Mouse (Mus musculus) liver, embryonic 16.5 days (tissue): Measurements from ENCODE around the gene Pald1. TPM values are rescaled to one million over a fixed set of nuclear protein-coding genes. Genes with fewer than 3 reads are reported as not detected.

ENCODE experiments used
- ATAC-seq: fragments of 200-750 bp; cut with Nextera tagmentation; 2 replicates; pipeline ENCODE4 v1.8.0; 2017; ENCODE audit warnings: low read depth, mild to moderate bottlenecking, moderate number of reproducible peaks, moderate library complexity
- H3K27ac ChIP-seq: fragments of 300-500 bp; sonication (generic); 2 replicates; pipeline ENCODE4 v1.5.1; 2014; ENCODE audit warnings: mild to moderate bottlenecking, low read length
- H3K27me3 ChIP-seq: fragments of 300-500 bp; sonication (generic); 2 replicates; pipeline ENCODE4 v1.6.1; 2014; ENCODE audit warnings: low read depth, low read length, mixed read lengths; ENCODE audit not compliant: control insufficient read depth, insufficient read depth
- H3K36me3 ChIP-seq: fragments of 300-500 bp; sonication (generic); 2 replicates; pipeline ENCODE4 v1.6.1; 2014; ENCODE audit warnings: mild to moderate bottlenecking; ENCODE audit not compliant: control insufficient read depth, insufficient read depth
- H3K4me1 ChIP-seq: fragments of 300-500 bp; sonication (generic); 2 replicates; pipeline ENCODE4 v1.6.1; 2014; ENCODE audit warnings: low read depth, low read length, mixed read lengths; ENCODE audit not compliant: control insufficient read depth
- H3K4me2 ChIP-seq: fragments of 300-500 bp; sonication (generic); 2 replicates; pipeline ENCODE4 v1.6.1; 2014; ENCODE audit warnings: low read depth, low read length, mixed read lengths
- H3K4me3 ChIP-seq: fragments of 300-500 bp; sonication (generic); 2 replicates; pipeline ENCODE4 v1.5.1; 2014; ENCODE audit warnings: low read depth, mild to moderate bottlenecking, low read length
- H3K9ac ChIP-seq: fragments of 300-500 bp; sonication (generic); 2 replicates; pipeline ENCODE4 v1.6.1; 2014; ENCODE audit warnings: low read depth, low read length
- H3K9me3 ChIP-seq: fragments of 300-500 bp; sonication (generic); replicated peaks from 2 replicates; pipeline ENCODE4 v1.6.1; 2016; ENCODE audit warnings: low read length; ENCODE audit not compliant: control insufficient read depth
- WGBS: fragments of 180-500 bp; shearing (Covaris S2); extraction: QIAGEN DNeasy Blood & Tissue Kit; methylation state at CpG from one replicate; pipeline ENCODE4 v1.1.7; 2014; ENCODE audit not compliant: insufficient replicate concordance; 5-methylcytosine and 5-hydroxymethylcytosine counted together
- polyA plus RNA-seq: library from polyadenylated mRNA; unstranded; fragments of >200 nt; fragmentation: Nextera tagmentation; extraction: Ambion mirVana; gene quantifications from 2 replicates; pipeline ENCODE4 v1.2.1, GENCODE M21; 2015

Gene Pald1
- polyA plus RNA-seq, 1 experiment from 2014 or later = 6.5 TPM

DNA sequence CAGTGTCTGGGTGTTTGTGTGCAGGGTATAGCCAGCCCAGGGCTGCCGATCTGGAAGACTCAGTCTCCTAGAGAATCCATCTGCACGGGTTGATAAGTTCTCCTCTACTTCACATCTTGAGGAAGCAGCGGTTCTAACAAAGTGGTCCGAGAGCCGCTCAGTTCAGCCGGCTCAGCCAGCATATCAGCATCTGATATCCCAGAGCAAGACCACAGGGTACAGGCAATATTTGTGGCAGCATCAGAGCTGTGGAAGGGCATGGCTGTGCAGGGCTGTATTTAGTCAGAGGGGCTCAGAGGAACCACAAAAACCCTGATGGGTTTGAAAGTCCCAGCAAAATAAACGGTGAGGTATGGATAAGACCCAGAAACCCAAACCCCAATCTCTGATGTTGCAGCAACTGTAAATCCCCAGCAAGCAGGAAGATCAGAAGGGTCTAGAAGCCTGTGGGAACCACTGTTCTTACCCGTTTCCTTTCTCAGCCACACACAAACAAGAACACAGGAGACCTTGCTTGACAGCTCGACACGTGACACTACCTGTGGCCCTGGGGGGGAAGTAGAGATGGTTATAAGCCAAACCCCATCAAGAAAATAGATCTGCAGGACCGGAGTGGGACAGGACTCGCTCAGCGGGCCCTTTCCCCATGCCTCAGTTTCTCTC lies 77.3 kb downstream of the Pald1 start:
- Histone ChIP-seq H3K9me3 (no peaks in the 10 kb centered on the region), H3K4me2 (no peak overlapping the region), H3K4me3 (no peak overlapping the region), H3K9ac (no peak overlapping the region), H3K27ac (no peak overlapping the region), H3K4me1 (no peaks in the 10 kb centered on the region), H3K27me3 (no peaks in the 10 kb centered on the region), H3K36me3 (no peaks in the 10 kb centered on the region)
- no peak for ATAC-seq
- WGBS = 35% methylated on average over 13 of the region's 13 CpGs

- Histone ChIP-seq H3K36me3 (no peaks in the 10 kb centered on the region), H3K9ac (no peak overlapping the region), H3K27ac (no peak overlapping the region), H3K9me3 (no peaks in the 10 kb centered on the region), H3K4me1 (no peaks in the 10 kb centered on the region), H3K27me3 (no peaks in the 10 kb centered on the region), H3K4me2 (no peak overlapping the region), H3K4me3 (no peak overlapping the region)
- 70% methylated on average over 6 of the region's 6 CpGs for WGBS
- ATAC-seq = no peak
These were observed 79.3 kb downstream of the Pald1 start for GRCm38 (mm10) chr10:61304046-61304445.

DNA sequence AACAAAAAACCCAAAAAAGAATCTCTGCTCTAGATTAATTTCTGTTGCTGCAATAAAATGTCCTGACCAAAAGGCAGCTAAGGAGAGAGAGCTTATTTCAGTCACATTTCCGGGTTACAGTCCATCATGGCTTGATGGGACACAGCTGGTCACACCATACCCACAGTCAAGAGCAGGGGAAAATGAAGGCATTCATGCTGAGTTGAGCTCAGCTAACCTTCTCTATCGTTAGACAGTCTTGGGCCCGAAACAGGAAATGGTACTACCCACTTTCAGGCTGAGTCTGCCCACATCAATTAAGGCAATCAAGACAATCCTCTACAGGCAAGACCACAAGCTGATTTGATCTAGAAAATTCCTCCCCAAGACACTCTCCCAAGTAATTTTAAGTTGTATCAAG lies 82.3 kb downstream of the Pald1 start:
- ATAC-seq = no peak
- H3K4me3 ChIP-seq = no peak overlapping the region
- no peaks in the 10 kb centered on the region for H3K4me1 ChIP-seq
- no peak overlapping the region for H3K9ac ChIP-seq
- no peaks in the 10 kb centered on the region for H3K27me3 ChIP-seq
- 26% methylated on average over 3 of the region's 3 CpGs for WGBS
- no peak overlapping the region for H3K4me2 ChIP-seq
- H3K36me3 ChIP-seq = no peaks in the 10 kb centered on the region
- no peak overlapping the region for H3K27ac ChIP-seq
- H3K9me3 ChIP-seq = no peaks in the 10 kb centered on the region

GRCm38 (mm10) chr10:61297477-61297876 lies 85.9 kb downstream of the Pald1 start, which contains the start of gene Prf1:
TSS of gene Prf1 (plus strand) at chr10:61297833.
- Histone ChIP-seq H3K4me2 (no peak within 1 kb of the TSS), H3K9ac (no peak within 1 kb of the TSS), H3K36me3 (no peaks in the 10 kb centered on the region), H3K27me3 (no peaks in the 10 kb centered on the region), H3K4me3 (no peak within 1 kb of the TSS), H3K27ac (no peak within 1 kb of the TSS), H3K4me1 (no peaks in the 10 kb centered on the region), H3K9me3 (no peaks in the 10 kb centered on the region)
- WGBS = 23% methylated on average over 7 of the region's 7 CpGs
- no peak for ATAC-seq

GRCm38 (mm10) chr10:61296713-61297445 lies 86.5 kb downstream of the Pald1 start:
- no peak overlapping the region for H3K4me2 ChIP-seq
- no peak overlapping the region for H3K9ac ChIP-seq
- H3K36me3 ChIP-seq = no peaks in the 10 kb centered on the region
- H3K27me3 ChIP-seq = no peaks in the 10 kb centered on the region
- ATAC-seq = no peak
- no peak overlapping the region for H3K27ac ChIP-seq
- H3K4me3 ChIP-seq = no peak overlapping the region
- no peaks in the 10 kb centered on the region for H3K9me3 ChIP-seq
- WGBS = 63% methylated on average over 8 of the region's 8 CpGs
- no peaks in the 10 kb centered on the region for H3K4me1 ChIP-seq

DNA sequence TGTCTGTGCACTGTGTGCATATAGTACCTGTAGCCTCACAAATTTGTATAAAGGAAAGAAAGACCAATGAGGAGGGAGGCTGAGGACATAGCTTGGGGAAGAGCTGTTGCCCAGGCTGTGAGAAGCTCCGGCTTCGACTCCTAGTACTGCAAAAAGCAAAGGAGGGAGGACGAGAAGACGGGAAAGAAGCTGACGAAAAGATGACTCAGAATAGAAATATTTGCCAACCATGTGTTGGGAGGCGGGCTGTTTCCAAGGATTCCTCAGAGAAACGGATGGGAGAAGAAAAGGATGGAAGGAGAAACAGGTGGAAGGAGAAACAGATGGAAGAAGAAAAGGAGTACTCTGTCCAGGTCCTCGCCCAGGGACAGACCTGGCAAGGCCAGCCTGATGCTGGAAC lies 89.1 kb downstream of the Pald1 start:
- no peak overlapping the region for H3K9ac ChIP-seq
- no peaks in the 10 kb centered on the region for H3K36me3 ChIP-seq
- 53% methylated on average over 8 of the region's 8 CpGs for WGBS
- H3K4me1 ChIP-seq = no peaks in the 10 kb centered on the region
- ATAC-seq = no peak
- no peaks in the 10 kb centered on the region for H3K27me3 ChIP-seq
- no peak overlapping the region for H3K4me3 ChIP-seq
- no peaks in the 10 kb centered on the region for H3K9me3 ChIP-seq
- no peak overlapping the region for H3K4me2 ChIP-seq
- no peak overlapping the region for H3K27ac ChIP-seq

DNA sequence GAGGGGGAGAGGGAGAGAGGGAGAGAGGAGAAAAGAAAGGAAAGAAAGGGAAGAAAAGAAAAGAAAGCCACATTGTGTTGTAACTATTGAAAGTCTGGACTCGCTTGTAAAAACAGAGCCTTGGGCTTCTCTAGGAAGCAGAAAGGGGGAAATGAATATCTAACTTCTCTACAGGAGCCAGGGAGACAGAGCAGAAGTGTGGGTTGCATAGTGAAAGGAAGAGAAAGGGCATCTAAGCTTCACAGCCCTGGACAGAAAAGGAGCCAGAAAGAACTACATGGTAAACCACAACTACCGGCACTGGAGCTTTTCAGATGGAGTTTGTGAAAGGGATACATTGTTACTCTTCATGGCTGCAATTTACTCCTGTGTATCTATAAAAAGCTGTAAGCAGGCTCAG lies 92.9 kb downstream of the Pald1 start:
- Histone ChIP-seq H3K36me3 (no peaks in the 10 kb centered on the region), H3K9me3 (no peaks in the 10 kb centered on the region), H3K4me3 (no peak overlapping the region), H3K4me1 (no peaks in the 10 kb centered on the region), H3K9ac (no peak overlapping the region), H3K27me3 (no peaks in the 10 kb centered on the region), H3K4me2 (no peak overlapping the region), H3K27ac (no peak overlapping the region)
- 17% methylated on average over 2 of the region's 2 CpGs for WGBS
- ATAC-seq = no peak

GRCm38 (mm10) chr10:61290016-61290415 lies 93.3 kb downstream of the Pald1 start:
- WGBS = 61% methylated on average over 2 of the region's 2 CpGs
- Histone ChIP-seq H3K27ac (no peak overlapping the region), H3K36me3 (no peaks in the 10 kb centered on the region), H3K27me3 (no peaks in the 10 kb centered on the region), H3K4me1 (no peaks in the 10 kb centered on the region), H3K4me3 (no peak overlapping the region), H3K4me2 (no peak overlapping the region), H3K9me3 (no peaks in the 10 kb centered on the region), H3K9ac (no peak overlapping the region)
- ATAC-seq = no peak

DNA sequence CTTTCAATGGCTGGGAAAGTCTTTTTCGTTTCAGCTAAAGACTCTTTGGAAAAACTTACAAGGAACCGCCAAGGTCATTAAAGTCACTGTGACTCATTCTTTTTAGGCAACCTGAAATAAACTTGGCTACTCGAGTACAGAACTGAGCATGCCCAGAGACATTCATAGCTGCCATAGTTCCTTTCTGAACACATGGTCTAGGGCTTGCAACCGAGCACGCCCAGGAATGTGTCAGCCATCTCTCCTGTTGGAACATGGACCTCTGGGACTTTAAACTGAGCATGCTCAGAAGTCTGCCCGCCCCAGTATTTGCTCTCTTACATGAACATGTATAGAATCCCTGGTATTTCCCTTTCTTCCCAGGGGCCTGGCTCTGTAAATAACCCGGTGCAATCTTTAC lies 97.1 kb downstream of the Pald1 start:
- 52% methylated on average over 7 of the region's 7 CpGs for WGBS
- ATAC-seq = no peak
- H3K9ac ChIP-seq = no peak overlapping the region
- no peaks in the 10 kb centered on the region for H3K27me3 ChIP-seq
- no peaks in the 10 kb centered on the region for H3K4me1 ChIP-seq
- no peaks in the 10 kb centered on the region for H3K36me3 ChIP-seq
- no peak overlapping the region for H3K4me3 ChIP-seq
- no peaks in the 10 kb centered on the region for H3K9me3 ChIP-seq
- H3K4me2 ChIP-seq = no peak overlapping the region
- no peak overlapping the region for H3K27ac ChIP-seq
